Mouse (Mus musculus) brain, embryonic 14.5 days (tissue): ENCODE data around the gene Cdh1.

Experiments used
- CTCF ChIP-seq: fragments of 200-500 bp; IDR thresholded peaks from 2 replicates; pipeline ENCODE4 v1.5.1; 2012; ENCODE audit warnings: inconsistent platforms, mild to moderate bottlenecking, moderate library complexity, borderline replicate concordance; ENCODE audit not compliant: insufficient read depth, insufficient read length; ENCODE audit errors: extremely low read depth
- POLR2A ChIP-seq: fragments of 200-500 bp; IDR thresholded peaks from 2 replicates; pipeline ENCODE4 v1.6.1; 2012; ENCODE audit warnings: mild to moderate bottlenecking, inconsistent platforms, borderline replicate concordance; ENCODE audit not compliant: poor library complexity, insufficient read depth, insufficient read length, severe bottlenecking; ENCODE audit errors: extremely low read depth

DNA sequence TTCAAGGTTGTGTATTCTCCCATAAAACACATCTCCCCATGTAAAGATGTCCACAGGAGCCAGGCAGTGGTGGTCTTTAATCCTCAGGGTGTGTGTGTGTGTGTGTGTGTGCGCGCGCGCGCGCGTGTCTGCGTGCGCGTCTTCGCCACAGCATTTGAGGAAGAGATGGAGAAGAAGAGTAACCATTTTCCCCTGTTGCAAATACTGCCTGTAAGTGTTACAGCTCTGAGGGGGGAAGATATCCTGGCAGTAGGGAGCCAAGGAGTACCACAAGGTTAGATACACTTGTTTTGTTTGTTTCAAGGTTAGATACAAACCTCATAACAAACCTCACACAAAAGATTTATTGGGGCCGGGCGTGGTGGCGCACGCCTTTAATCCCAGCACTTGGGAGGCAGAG, 71.2 kb downstream of the Cdh1 start:
- TF ChIP-seq CTCF (no peak), POLR2A (no peak)
